Mouse (Mus musculus): ENCODE results near the gene Il18r1. TPM values are rescaled to one million over a fixed set of nuclear protein-coding genes. Genes with fewer than 3 reads are reported as not detected.

The Il18r1 gene
- total and polyA plus RNA-seq, 3 experiments: 0.45 to 0.76 TPM; not detected in 1

- H3K36me3 ChIP-seq (replicated peaks): no peaks in the 10 kb centered on the region
- ATAC-seq (ENCODE audit: extremely low read depth, insufficient number of reproducible peaks, low FRiP score, poor library complexity, severe bottlenecking): no peak
- TF ChIP-seq POLR2AphosphoS5 (IDR thresholded peaks at IDR 0.05; ENCODE audit: insufficient replicate concordance, low read depth, low read length): no peak
- TF ChIP-seq TAL1 (conservative IDR thresholded peaks at IDR 0.05; ENCODE audit: low read depth, low read length): no peak
- TF ChIP-seq GATA1 (IDR thresholded peaks at IDR 0.05; ENCODE audit: borderline replicate concordance, low read length): no peak
- no peak for TF ChIP-seq CTCF (IDR thresholded peaks at IDR 0.05; ENCODE audit: low read depth, low read length)
- no peak for TF ChIP-seq GATA2 (IDR thresholded peaks at IDR 0.05; ENCODE audit: borderline replicate concordance, low read depth, low read length)
- H3K4me1 ChIP-seq (ENCODE audit: insufficient read depth, low read depth, low read length): no peaks in the 10 kb centered on the region
- H3K4me3 ChIP-seq (ENCODE audit: low read depth, low read length): no peak overlapping the region
- no peak for DNase-seq (ENCODE audit: low spot score)
- H3K27me3 ChIP-seq (ENCODE audit: insufficient read depth, low read length): peaks cover 18% of the 10 kb centered on the region
- peaks cover 4% of the 10 kb centered on the region for H3K9me3 ChIP-seq (replicated peaks)
These were observed 58.8 kb downstream of the Il18r1 start for GRCm38 (mm10) chr1:40523971-40524722.

DNA sequence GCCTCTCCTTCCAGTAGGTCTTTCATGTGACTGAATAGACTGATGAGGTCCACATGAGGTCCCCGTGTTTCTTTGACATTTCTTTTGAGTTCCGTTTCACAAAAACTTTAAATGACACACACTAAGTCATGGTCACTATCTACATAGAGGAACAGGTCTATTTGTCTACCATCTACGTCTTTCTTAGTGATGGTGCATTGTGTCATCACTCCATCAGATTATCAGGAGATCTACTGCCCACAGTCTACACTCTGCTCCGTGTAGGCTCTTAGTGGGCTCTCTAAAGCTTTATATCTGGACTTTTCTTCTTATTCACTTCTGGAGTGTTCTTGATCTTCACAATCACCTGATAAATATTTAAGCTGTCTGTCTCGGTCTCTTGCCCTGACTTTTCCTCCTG lies 63.9 kb downstream of the Il18r1 start:
- H3K4me3 ChIP-seq (ENCODE audit: low read depth, low read length): no peak overlapping the region
- H3K4me1 ChIP-seq (ENCODE audit: insufficient read depth, low read depth, low read length): no peaks in the 10 kb centered on the region; the same call in 1 of the 2 replicates
- TF ChIP-seq GATA1 (IDR thresholded peaks at IDR 0.05; ENCODE audit: borderline replicate concordance, low read length) (no peak), POLR2AphosphoS5 (IDR thresholded peaks at IDR 0.05; ENCODE audit: insufficient replicate concordance, low read depth, low read length) (no peak), CTCF (IDR thresholded peaks at IDR 0.05; ENCODE audit: low read depth, low read length) (no peak), GATA2 (IDR thresholded peaks at IDR 0.05; ENCODE audit: borderline replicate concordance, low read depth, low read length) (no peak), TAL1 (conservative IDR thresholded peaks at IDR 0.05; ENCODE audit: low read depth, low read length) (no peak)
- no peaks in the 10 kb centered on the region for H3K36me3 ChIP-seq (replicated peaks)
- peaks cover 4% of the 10 kb centered on the region for H3K9me3 ChIP-seq (replicated peaks)
- peaks cover 25% of the 10 kb centered on the region for H3K27me3 ChIP-seq (ENCODE audit: insufficient read depth, low read length)
- ATAC-seq (ENCODE audit: extremely low read depth, insufficient number of reproducible peaks, low FRiP score, poor library complexity, severe bottlenecking): no peak
- DNase-seq (ENCODE audit: low spot score): no peak

DNA sequence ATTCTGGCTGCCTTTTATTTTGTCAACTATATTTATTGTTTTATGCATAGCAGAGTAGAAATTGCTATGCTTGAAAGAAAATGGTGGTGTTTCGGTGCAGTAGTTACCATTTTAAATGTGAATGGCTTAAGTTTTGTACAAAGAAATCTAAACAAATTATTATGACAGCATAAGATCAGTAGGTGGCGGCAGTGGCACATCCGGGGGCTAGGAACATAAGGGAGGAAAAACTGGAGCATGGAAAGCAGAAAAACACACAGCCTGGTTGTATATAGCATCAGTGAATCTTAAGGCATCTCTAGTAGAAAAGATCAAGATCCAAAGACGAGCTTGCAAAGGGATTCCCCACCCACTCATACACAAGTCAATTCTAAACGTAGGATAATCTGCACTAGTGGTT lies 72.2 kb downstream of the Il18r1 start:
- Histone ChIP-seq H3K4me1 (ENCODE audit: insufficient read depth, low read depth, low read length) (no peaks in the 10 kb centered on the region), H3K36me3 (replicated peaks) (no peaks in the 10 kb centered on the region), H3K9me3 (replicated peaks) (no peaks in the 10 kb centered on the region), H3K27me3 (ENCODE audit: insufficient read depth, low read length) (peaks cover 32% of the 10 kb centered on the region), H3K4me3 (ENCODE audit: low read depth, low read length) (no peak overlapping the region)
- DNase-seq (ENCODE audit: low spot score) (no peak), ATAC-seq (ENCODE audit: extremely low read depth, insufficient number of reproducible peaks, low FRiP score, poor library complexity, severe bottlenecking) (no peak)
- TF ChIP-seq CTCF (IDR thresholded peaks at IDR 0.05; ENCODE audit: low read depth, low read length) (no peak), POLR2AphosphoS5 (IDR thresholded peaks at IDR 0.05; ENCODE audit: insufficient replicate concordance, low read depth, low read length) (no peak), GATA1 (IDR thresholded peaks at IDR 0.05; ENCODE audit: borderline replicate concordance, low read length) (no peak), GATA2 (IDR thresholded peaks at IDR 0.05; ENCODE audit: borderline replicate concordance, low read depth, low read length) (no peak), TAL1 (conservative IDR thresholded peaks at IDR 0.05; ENCODE audit: low read depth, low read length) (no peak)

DNA sequence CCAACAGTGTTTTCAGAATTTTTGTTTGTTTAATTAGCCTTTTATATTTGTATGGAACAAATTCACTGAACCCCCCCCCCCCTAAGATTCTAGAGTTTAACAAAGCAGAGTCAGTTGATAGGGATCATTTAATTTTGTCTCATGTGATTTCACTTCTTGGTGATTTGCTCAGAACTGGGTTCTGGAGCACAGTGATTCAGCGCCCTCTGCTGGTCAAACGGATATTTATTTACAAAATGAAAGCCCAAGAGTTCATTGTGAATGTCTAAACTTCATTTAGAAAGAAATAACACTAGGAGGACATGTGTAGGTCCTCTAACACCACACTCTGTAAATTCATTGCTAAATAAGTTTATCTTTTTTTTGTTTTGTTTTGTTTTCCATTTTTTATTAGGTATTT lies 79.3 kb downstream of the Il18r1 start:
- no peak for ATAC-seq (ENCODE audit: extremely low read depth, insufficient number of reproducible peaks, low FRiP score, poor library complexity, severe bottlenecking)
- TF ChIP-seq GATA1 (IDR thresholded peaks at IDR 0.05; ENCODE audit: borderline replicate concordance, low read length): no peak
- TF ChIP-seq TAL1 (conservative IDR thresholded peaks at IDR 0.05; ENCODE audit: low read depth, low read length): no peak
- no peak for TF ChIP-seq GATA2 (IDR thresholded peaks at IDR 0.05; ENCODE audit: borderline replicate concordance, low read depth, low read length)
- TF ChIP-seq CTCF (IDR thresholded peaks at IDR 0.05; ENCODE audit: low read depth, low read length): peak; percentile 58; the same call in 1 of the 2 replicates
- TF ChIP-seq POLR2AphosphoS5 (IDR thresholded peaks at IDR 0.05; ENCODE audit: insufficient replicate concordance, low read depth, low read length): no peak
- Histone ChIP-seq H3K4me3 (ENCODE audit: low read depth, low read length) (no peak overlapping the region), H3K9me3 (replicated peaks) (no peaks in the 10 kb centered on the region), H3K36me3 (replicated peaks) (no peaks in the 10 kb centered on the region), H3K27me3 (ENCODE audit: insufficient read depth, low read length) (peaks cover 31% of the 10 kb centered on the region), H3K4me1 (ENCODE audit: insufficient read depth, low read depth, low read length) (peaks cover 7% of the 10 kb centered on the region; the same call in 1 of the 2 replicates)
- peak; percentile 11 for DNase-seq (ENCODE audit: low spot score)

DNA sequence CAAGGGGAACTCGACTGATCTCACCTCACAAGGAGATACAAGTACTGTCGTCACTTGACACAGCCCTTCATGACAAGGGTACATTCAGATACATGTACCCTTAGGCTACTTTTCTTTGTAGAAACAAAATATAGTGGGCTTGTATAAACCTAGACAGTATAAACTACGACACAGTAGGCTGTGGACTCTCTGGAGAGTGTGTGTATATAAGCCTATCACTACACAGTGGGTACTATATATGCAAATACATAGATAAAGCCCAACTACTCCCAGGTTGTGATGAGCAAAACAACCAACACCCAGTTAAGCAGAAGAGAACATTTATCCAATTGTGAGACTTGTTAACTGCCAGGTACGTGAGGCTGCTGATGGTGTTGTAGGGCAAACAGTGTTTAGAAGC lies 81.3 kb downstream of the Il18r1 start:
- Histone ChIP-seq H3K9me3 (replicated peaks) (no peaks in the 10 kb centered on the region), H3K36me3 (replicated peaks) (no peaks in the 10 kb centered on the region), H3K27me3 (ENCODE audit: insufficient read depth, low read length) (peaks cover 28% of the 10 kb centered on the region), H3K4me1 (ENCODE audit: insufficient read depth, low read depth, low read length) (peaks cover 7% of the 10 kb centered on the region; the same call in 1 of the 2 replicates), H3K4me3 (ENCODE audit: low read depth, low read length) (no peak overlapping the region)
- no peak for TF ChIP-seq GATA2 (IDR thresholded peaks at IDR 0.05; ENCODE audit: borderline replicate concordance, low read depth, low read length)
- no peak for TF ChIP-seq GATA1 (IDR thresholded peaks at IDR 0.05; ENCODE audit: borderline replicate concordance, low read length)
- TF ChIP-seq TAL1 (conservative IDR thresholded peaks at IDR 0.05; ENCODE audit: low read depth, low read length): no peak
- TF ChIP-seq POLR2AphosphoS5 (IDR thresholded peaks at IDR 0.05; ENCODE audit: insufficient replicate concordance, low read depth, low read length): no peak
- TF ChIP-seq CTCF (IDR thresholded peaks at IDR 0.05; ENCODE audit: low read depth, low read length): no peak
- DNase-seq (ENCODE audit: low spot score) (no peak), ATAC-seq (ENCODE audit: extremely low read depth, insufficient number of reproducible peaks, low FRiP score, poor library complexity, severe bottlenecking) (no peak)

- ATAC-seq (ENCODE audit: extremely low read depth, insufficient number of reproducible peaks, low FRiP score, poor library complexity, severe bottlenecking) (no peak), DNase-seq (ENCODE audit: low spot score) (no peak)
- Histone ChIP-seq H3K9me3 (replicated peaks) (no peaks in the 10 kb centered on the region), H3K36me3 (replicated peaks) (no peaks in the 10 kb centered on the region), H3K4me3 (ENCODE audit: low read depth, low read length) (no peak overlapping the region), H3K27me3 (ENCODE audit: insufficient read depth, low read length) (peaks cover 24% of the 10 kb centered on the region), H3K4me1 (ENCODE audit: insufficient read depth, low read depth, low read length) (peaks cover 7% of the 10 kb centered on the region; the same call in 1 of the 2 replicates)
- no peak for TF ChIP-seq TAL1 (conservative IDR thresholded peaks at IDR 0.05; ENCODE audit: low read depth, low read length)
- no peak for TF ChIP-seq POLR2AphosphoS5 (IDR thresholded peaks at IDR 0.05; ENCODE audit: insufficient replicate concordance, low read depth, low read length)
- no peak for TF ChIP-seq GATA2 (IDR thresholded peaks at IDR 0.05; ENCODE audit: borderline replicate concordance, low read depth, low read length)
These were observed 81.8 kb downstream of the Il18r1 start for GRCm38 (mm10) chr1:40547064-40547572.

All from G1E (cell line).